Mouse (Mus musculus) embryonic fibroblast, embryonic 13.5 days (primary cell): ENCODE measurements at regions not wholly inside any gene's neighbourhood (a gene's known extent, or its start where the extent isn't known, plus 50 kb on each side); places are given as distances from the start of the nearest gene placed in this dataset.

Experiments used
- CTCF ChIP-seq: IDR thresholded peaks from 2 replicates; pipeline ENCODE4 v1.5.1; 2011; ENCODE audit warnings: mild to moderate bottlenecking, control low read depth, low read length, moderate library complexity, borderline replicate concordance; ENCODE audit not compliant: insufficient read depth
- POLR2A ChIP-seq: IDR thresholded peaks from 2 replicates; pipeline ENCODE4 v1.6.1; 2011; ENCODE audit warnings: low read depth, mild to moderate bottlenecking, control low read depth, low read length, moderate library complexity

DNA sequence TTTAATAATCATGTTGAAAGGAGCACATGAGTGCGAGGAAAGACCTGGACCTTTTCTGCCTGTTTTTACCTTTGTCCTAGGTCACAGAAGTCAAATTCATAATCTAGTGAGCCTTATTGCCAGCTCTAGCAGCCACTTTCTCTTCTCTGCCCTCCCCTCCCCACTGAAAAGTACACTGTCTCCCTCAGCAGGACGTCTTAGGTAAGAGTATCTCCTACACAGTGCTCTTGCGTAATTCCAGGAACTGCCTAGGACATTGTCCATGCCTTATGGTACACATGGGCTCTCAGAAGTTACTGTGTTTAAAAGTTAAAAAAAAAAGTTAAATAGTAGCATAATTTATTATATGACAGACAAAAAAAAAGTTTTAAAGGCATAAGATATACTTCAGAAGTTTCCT, 100.7 kb upstream of the Irak1bp1 start:
- no peak for TF ChIP-seq CTCF
- no peak for TF ChIP-seq POLR2A
